Mouse (Mus musculus) brown adipose tissue, adult 24 weeks (tissue): ENCODE measurements around the gene Cnot11. TPM values are rescaled to one million over a fixed set of nuclear protein-coding genes. Genes with fewer than 3 reads are reported as not detected.
"Not testable (repeated sequence)": the region's sequence is repeated elsewhere in the genome, so short reads cannot be mapped to it uniquely, and the experiment has no call there.

Source experiments
- H3K27ac ChIP-seq: fragments of 200-500 bp; replicated peaks from 2 replicates; pipeline ENCODE4 v1.5.1; 2012; ENCODE audit warnings: low read depth, mild to moderate bottlenecking, low read length
- H3K4me1 ChIP-seq: fragments of 200-500 bp; 2 replicates; pipeline ENCODE4 v1.6.1; 2012; ENCODE audit warnings: low read length, mixed read lengths; ENCODE audit not compliant: control insufficient read depth, insufficient read depth, insufficient read length
- H3K4me3 ChIP-seq: fragments of 200-500 bp; 2 replicates; pipeline ENCODE4 v1.5.1; 2012; ENCODE audit warnings: low read depth, mild to moderate bottlenecking, low read length, moderate library complexity; ENCODE audit not compliant: insufficient read depth
- polyA plus RNA-seq: library from polyadenylated mRNA; stranded (reverse); fragments of >200 nt; gene quantifications from 2 replicates; pipeline ENCODE4 v1.2.4, GENCODE M21; 2012; ENCODE audit not compliant: missing spikeins, insufficient read depth, insufficient read length

The Cnot11 gene
- polyA plus RNA-seq, 1 experiment: 9.6 TPM

DNA sequence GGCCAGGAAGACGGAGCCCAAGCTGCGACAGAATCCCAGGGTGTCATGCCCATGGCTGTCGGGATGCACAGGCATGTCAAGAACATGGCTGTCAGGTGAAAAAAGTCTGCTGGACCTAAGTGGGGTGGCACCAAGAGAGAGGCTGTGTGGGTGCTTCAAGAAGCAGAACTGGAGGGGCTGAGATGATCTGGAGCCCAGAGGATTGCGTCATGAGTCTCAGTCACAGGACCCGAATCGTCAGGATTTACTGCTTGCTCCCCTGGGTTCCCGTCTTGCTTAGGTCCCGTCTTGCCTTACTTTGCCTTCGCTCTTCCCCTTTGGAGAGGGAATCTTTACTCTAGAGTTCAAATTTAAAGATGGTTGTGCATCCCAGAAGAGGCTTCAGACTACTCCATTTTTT lies 48.4 kb downstream of the Cnot11 start:
- no peaks in the 10 kb centered on the region for H3K4me1 ChIP-seq
- H3K27ac ChIP-seq: no peak overlapping the region
- no peak overlapping the region for H3K4me3 ChIP-seq

DNA sequence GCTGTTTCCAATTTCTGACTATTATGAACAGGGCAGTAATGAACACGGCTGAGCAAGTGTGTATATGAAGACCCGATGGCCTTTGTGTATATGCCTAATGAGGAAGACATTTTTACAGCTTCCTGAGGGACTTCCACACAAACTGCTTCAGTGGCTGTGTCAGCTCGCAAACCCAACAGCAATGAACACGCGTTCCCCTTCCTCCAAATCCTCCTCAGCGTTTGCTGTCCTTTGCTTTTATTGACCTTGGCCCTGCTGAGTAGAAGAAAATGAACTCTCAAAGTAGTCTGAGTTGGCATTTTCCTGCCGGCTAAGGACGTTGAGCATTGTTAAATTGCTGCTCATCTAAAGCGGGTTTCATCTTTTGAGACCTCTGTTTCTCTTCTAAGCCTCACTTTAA lies 50.6 kb downstream of the Cnot11 start:
- Histone ChIP-seq H3K27ac (no peak overlapping the region), H3K4me1 (no peaks in the 10 kb centered on the region), H3K4me3 (no peak overlapping the region)

DNA sequence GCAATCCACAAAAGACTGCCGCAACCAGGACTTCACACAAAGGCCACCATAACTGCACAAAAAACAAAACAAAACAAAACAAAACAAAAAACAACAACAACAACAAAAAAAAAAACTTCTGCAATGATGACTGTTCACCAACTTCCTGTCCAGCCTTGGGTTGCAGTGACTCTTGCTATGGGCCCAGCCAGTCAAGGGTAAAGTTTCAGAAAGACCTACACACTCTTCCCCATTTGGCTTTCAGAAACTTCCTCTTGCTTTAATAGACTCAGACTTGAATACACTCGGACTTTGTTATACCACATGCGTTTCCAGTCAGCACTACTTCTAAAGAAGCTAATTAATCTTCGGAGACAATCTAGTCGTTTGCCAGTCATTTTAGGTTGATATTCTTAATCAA lies 55.4 kb downstream of the Cnot11 start:
- Histone ChIP-seq H3K4me3 (no peak overlapping the region), H3K27ac (no peak overlapping the region)

DNA sequence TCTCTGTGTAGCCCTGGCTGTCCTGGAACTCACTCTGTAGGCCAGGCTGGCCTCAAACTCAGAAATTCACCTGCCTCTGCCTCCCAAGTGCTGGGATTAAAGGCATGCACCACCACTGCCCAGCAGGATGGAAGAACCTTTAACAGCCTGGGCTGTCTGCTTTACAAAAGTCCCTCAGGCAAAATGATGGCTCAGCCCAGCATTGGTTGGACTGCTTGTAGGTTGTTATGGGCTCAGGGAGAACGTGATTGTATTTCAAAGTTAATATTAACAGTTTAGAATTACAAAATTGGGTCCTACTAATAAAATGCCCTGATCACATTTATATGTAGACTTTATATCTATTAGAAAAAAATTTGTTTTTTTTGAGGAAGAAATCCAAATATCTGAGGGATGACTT lies 56.8 kb downstream of the Cnot11 start:
- H3K27ac ChIP-seq: not testable (repeated sequence)

More for the DNA sequence above, 55.4 kb downstream of the Cnot11 start:
- H3K4me1 ChIP-seq: no peaks in the 10 kb centered on the region

DNA sequence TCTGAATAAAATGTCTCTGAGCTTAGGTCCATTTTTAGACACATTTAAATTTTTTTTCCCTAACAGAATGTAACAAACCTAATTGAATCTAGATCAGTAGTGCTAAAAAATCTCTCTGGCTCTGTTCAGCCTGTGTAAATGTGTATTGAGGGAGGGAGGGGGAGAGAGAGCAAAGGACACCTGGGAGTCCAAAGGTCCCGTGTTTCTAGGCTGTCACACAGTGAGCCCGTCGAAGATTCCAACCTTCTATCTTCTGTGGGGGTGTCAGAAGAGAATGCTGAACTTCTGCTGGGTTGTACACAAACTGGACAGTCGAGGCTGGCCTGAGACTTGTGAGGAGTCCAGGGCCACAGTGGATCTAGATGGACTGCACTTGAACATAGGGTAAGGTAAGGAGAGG lies 57.3 kb downstream of the Cnot11 start:
- no peaks in the 10 kb centered on the region for H3K4me1 ChIP-seq

More for the DNA sequence above, 56.8 kb downstream of the Cnot11 start:
- H3K4me3 ChIP-seq, H3K4me1 ChIP-seq: not testable (repeated sequence)

DNA sequence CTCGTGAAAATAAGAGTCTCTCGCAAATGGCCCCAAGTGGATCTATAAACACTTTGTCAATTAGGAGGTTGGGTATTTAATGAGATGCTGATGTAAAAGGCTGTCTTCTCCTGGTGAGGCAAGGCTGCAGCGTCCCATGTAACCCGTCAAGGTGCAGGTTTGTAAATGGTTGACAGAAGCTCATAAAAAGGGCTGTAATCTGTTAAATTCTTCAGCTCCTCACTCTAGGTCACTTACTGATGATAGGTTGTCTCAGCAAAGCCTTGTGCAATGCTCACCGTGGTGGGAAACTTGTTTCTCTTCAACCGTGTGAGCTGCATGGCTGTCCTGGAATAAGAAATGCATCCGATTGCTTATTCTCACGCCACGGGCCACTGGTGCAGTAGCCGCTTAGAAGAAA lies 59.0 kb downstream of the Cnot11 start:
- H3K27ac ChIP-seq: no peak overlapping the region
- no peak overlapping the region for H3K4me3 ChIP-seq
- H3K4me1 ChIP-seq: no peaks in the 10 kb centered on the region

More for the DNA sequence above, 57.3 kb downstream of the Cnot11 start:
- H3K4me3 ChIP-seq: no peak overlapping the region
- no peak overlapping the region for H3K27ac ChIP-seq

Other genes with a start within 250 kb of the Cnot11 start
- gene Rpl31, start 167.2 kb upstream of the Cnot11 start, polyA plus RNA-seq: 322 and 591 TPM in 2 replicates
- 6.7 and 8.5 TPM in 2 replicates for gene Tbc1d8, start 56.2 kb upstream of the Cnot11 start, polyA plus RNA-seq
- gene Rnf149, start 42.4 kb downstream of the Cnot11 start, polyA plus RNA-seq: 13.2 and 17.6 TPM in 2 replicates
- gene Creg2, start 116.5 kb downstream of the Cnot11 start, polyA plus RNA-seq: not detected in 2 replicates
- gene Rfx8, start 186.0 kb downstream of the Cnot11 start, polyA plus RNA-seq: not detected in 2 replicates